Mouse (Mus musculus) G1E (cell line): ENCODE results near the gene Hist1h4h.
A peak's percentile ranks its signal among the peaks of the same experiment; 100 is the strongest.
"Not testable (repeated sequence)": the region's sequence is repeated elsewhere in the genome, so short reads cannot be mapped to it uniquely, and the experiment has no call there.

Experiments used
- CTCF ChIP-seq: IDR thresholded peaks from 2 replicates; pipeline ENCODE4 v1.5.1; 2012; ENCODE audit warnings: low read depth, low read length, inconsistent platforms, mixed read lengths
- POLR2AphosphoS5 ChIP-seq: IDR thresholded peaks from 2 replicates; pipeline ENCODE4 v1.6.1; 2012; ENCODE audit warnings: low read depth, low read length, inconsistent platforms; ENCODE audit not compliant: insufficient replicate concordance
- TAL1 ChIP-seq: conservative IDR thresholded peaks from 2 replicates; pipeline ENCODE4 v1.6.1; 2012; ENCODE audit warnings: low read depth, low read length, inconsistent platforms, mixed read lengths

GRCm38 (mm10) chr13:23535137-23536075, 4.6 kb downstream of the Hist1h4h start, which contains the start of gene Hist1h3g:
- not testable (repeated sequence) for TF ChIP-seq CTCF, TAL1
- TF ChIP-seq POLR2AphosphoS5 = peak; percentile 97
